ENCODE assay signal across 14 mouse cellular contexts in the genomic region with DNA sequence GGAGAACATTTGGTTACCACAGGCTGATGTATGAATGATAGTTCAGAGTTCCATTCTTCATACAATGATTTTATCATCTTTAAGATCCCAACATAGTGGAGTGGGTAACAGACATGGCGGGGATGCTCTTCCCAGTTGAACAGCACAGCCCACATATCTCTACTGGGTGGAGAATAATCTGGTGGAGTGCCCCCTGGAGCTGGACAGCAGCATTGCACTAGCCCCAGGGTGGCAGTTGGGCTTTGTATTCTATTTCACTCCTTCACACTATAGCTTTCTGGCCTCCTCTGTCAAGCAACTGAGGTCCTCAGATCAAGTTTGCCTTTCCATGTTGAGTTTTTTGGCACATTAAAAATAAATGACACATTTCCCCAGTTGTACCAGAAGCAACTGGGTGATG.
"Had no signal": no experiment of that assay in that cellular context is flagged by ENCODE, and none has a peak within 500 bp of the region (broad histone marks: within the 10 kb centered on the region; RNA-seq: fewer than 3 reads in every experiment).

No protein-coding gene starts in this region.

- H3K9ac ChIP-seq: kidney, embryonic 15.5 days; liver, embryonic 13.5 days; liver, postnatal 0 days; neural tube, embryonic 15.5 days had no signal

- DNase-seq: kidney, adult 18-20 months; kidney, postnatal 25 days; liver, embryonic 13.5 days; liver, postnatal 0 days; midbrain, embryonic 14.5 days; right cerebral cortex, adult 18-20 months; right cerebral cortex, postnatal 25 days; thymus, adult 2 months; thymus, postnatal 36 days had no signal

- H3K4me2 ChIP-seq: kidney, embryonic 15.5 days; liver, embryonic 13.5 days; neural tube, embryonic 15.5 days had no signal

- H3K4me1 ChIP-seq: liver, embryonic 13.5 days had no signal

- H3K36me3 ChIP-seq: kidney, embryonic 15.5 days; limb, embryonic 10.5 days; liver, embryonic 13.5 days; neural tube, embryonic 15.5 days had no signal

- H3K27me3 ChIP-seq: kidney, embryonic 15.5 days; liver, embryonic 13.5 days; neural tube, embryonic 15.5 days had no signal

- H3K4me3 ChIP-seq: kidney, embryonic 15.5 days; limb, embryonic 10.5 days; liver, embryonic 13.5 days; myocyte; neural tube, embryonic 15.5 days had no signal

- H3K27ac ChIP-seq: kidney, embryonic 15.5 days; limb, embryonic 10.5 days; liver, embryonic 13.5 days; neural tube, embryonic 15.5 days; stomach, postnatal 0 days had no signal

- H3K9me3 ChIP-seq: kidney, embryonic 15.5 days; limb, embryonic 10.5 days; neural tube, embryonic 15.5 days had no signal
